Mouse (Mus musculus) cerebellum, adult 2 months (tissue): ENCODE data around the gene Miip.

Source experiments
- CTCF ChIP-seq: fragments of 200-500 bp; IDR thresholded peaks from 2 replicates; pipeline ENCODE4 v1.5.1; 2011; ENCODE audit warnings: low read depth, mild to moderate bottlenecking, control low read depth, low read length, moderate library complexity, borderline replicate concordance; ENCODE audit not compliant: insufficient read depth
- POLR2A ChIP-seq: fragments of 200-500 bp; IDR thresholded peaks from 2 replicates; pipeline ENCODE4 v1.6.1; 2011; ENCODE audit warnings: low read length, control low read depth, borderline replicate concordance; ENCODE audit not compliant: insufficient read depth

DNA sequence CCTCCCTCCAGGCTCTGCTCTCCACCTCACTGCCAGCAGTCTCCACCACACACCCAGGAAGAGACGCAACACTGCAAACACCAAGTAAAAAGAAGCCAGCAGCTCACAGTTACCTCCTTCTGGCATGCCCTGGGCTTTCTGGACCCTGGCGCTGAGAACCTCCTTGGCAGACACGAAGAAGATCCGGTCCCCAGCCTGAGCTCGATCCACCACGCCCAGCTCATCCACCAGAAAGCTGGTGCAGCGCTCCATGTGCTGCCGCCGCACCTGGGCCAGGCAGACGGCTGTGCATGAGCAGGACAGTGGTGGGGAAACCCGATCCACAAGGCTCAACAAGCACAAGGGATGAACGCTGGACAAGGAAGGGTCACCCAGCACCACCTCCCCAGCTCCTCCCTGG lies 17.5 kb upstream of the Miip start:
- no peak for TF ChIP-seq CTCF
- TF ChIP-seq POLR2A: no peak
